Mouse (Mus musculus) MEL (cell line): Measurements from ENCODE around the gene Fto.

ENCODE experiments used
- CHD2 ChIP-seq: IDR thresholded peaks from 2 replicates; pipeline ENCODE4 v1.6.1; 2011; ENCODE audit warnings: low read length, improper control_type of control experiment
- CTCF ChIP-seq, 3 experiments: IDR thresholded peaks in 2 of 3; conservative IDR thresholded peaks in 1 of 3; 2 replicates each; pipeline ENCODE4 v1.5.1; 2011 to 2012; ENCODE audit warnings: low read length in 3 of 3, low read depth in 2 of 3, mild to moderate bottlenecking in 2 of 3, improper control_type of control experiment in 1 of 3, inconsistent platforms in 1 of 3, mixed read lengths in 1 of 3, moderate library complexity in 1 of 3; ENCODE audit not compliant: control insufficient read depth in 1 of 3, insufficient read depth in 1 of 3, poor library complexity in 1 of 3, severe bottlenecking in 1 of 3
- ELF1 ChIP-seq: IDR thresholded peaks from 2 replicates; pipeline ENCODE4 v1.6.1; 2014; ENCODE audit warnings: low read depth, mild to moderate bottlenecking, inconsistent platforms, low read length, improper control_type of control experiment, moderate library complexity
- EP300 ChIP-seq, 2 experiments: IDR thresholded peaks; 2 replicates each; pipeline ENCODE4 v1.6.1; 2011; ENCODE audit warnings: improper control_type of control experiment in 2 of 2, low read length in 2 of 2, low read depth in 1 of 2, mild to moderate bottlenecking in 1 of 2
- HCFC1 ChIP-seq: IDR thresholded peaks from 2 replicates; pipeline ENCODE4 v1.6.1; 2012; ENCODE audit warnings: low read depth, mild to moderate bottlenecking, inconsistent platforms, low read length, improper control_type of control experiment, moderate library complexity
- MAX ChIP-seq: IDR thresholded peaks from 2 replicates; pipeline ENCODE4 v1.6.1; 2011; ENCODE audit warnings: low read length, improper control_type of control experiment
- MXI1 ChIP-seq: IDR thresholded peaks from 2 replicates; pipeline ENCODE4 v1.6.1; 2011; ENCODE audit warnings: mild to moderate bottlenecking, low read depth, low read length, improper control_type of control experiment
- POLR2A ChIP-seq, 2 experiments: IDR thresholded peaks; 2 replicates each; pipeline ENCODE4 v1.6.1; 2011 to 2012; ENCODE audit warnings: low read length in 2 of 2, mild to moderate bottlenecking in 2 of 2, control low read depth in 1 of 2, improper control_type of control experiment in 1 of 2, low read depth in 1 of 2, moderate library complexity in 1 of 2; ENCODE audit not compliant: control insufficient read depth in 1 of 2, insufficient read depth in 1 of 2, poor library complexity in 1 of 2
- POLR2AphosphoS2 ChIP-seq: IDR thresholded peaks from 2 replicates; pipeline ENCODE4 v1.6.1; 2011; ENCODE audit warnings: low read length, improper control_type of control experiment
- USF1 ChIP-seq: IDR thresholded peaks from 2 replicates; pipeline ENCODE4 v1.6.1; 2014; ENCODE audit warnings: low read depth, mild to moderate bottlenecking, inconsistent platforms, low read length, improper control_type of control experiment, moderate library complexity
- USF2 ChIP-seq, 2 experiments: IDR thresholded peaks; 2 replicates each; pipeline ENCODE4 v1.6.1; 2011 to 2012; ENCODE audit warnings: improper control_type of control experiment in 2 of 2, low read length in 2 of 2, borderline replicate concordance in 1 of 2, inconsistent platforms in 1 of 2, low read depth in 1 of 2, mild to moderate bottlenecking in 1 of 2; ENCODE audit not compliant: insufficient read depth in 1 of 2

DNA sequence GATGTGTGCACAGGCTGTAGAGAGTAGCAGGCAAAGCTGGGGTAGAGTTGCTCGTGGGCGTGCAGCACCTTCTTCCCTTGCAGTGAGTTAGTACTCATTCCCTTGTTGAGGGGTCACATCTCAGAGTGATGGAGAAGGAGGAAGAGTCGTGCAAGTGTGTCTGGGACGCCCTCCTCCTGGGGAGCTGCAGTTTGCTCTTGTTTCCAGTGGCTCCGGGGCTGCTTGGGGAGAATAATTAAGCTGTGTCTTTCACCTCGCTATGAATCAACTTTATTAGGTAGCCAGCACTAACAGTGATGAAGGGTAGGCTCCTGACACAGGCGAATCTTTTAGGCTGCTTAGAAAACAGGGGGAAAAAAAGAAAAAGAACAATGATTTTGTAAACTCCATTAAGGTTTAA lies 203.1 kb downstream of the Fto start:
- TF ChIP-seq EP300 (IDR thresholded peaks at IDR 0.05; ENCODE audit: low read depth in 1 of 2, low read length in 2 of 2) (no peak), CTCF (IDR thresholded peaks at IDR 0.05 in 2 of 3, conservative IDR thresholded peaks at IDR 0.05 in 1 of 3; ENCODE audit: control insufficient read depth in 1 of 3, insufficient read depth in 1 of 3, low read depth in 2 of 3, low read length in 3 of 3, poor library complexity in 1 of 3, severe bottlenecking in 1 of 3) (no peak), ELF1 (no peak), USF2 (IDR thresholded peaks at IDR 0.05; ENCODE audit: borderline replicate concordance in 1 of 2, insufficient read depth in 1 of 2, low read depth in 1 of 2, low read length in 2 of 2) (no peak), USF1 (no peak), HCFC1 (no peak), POLR2A (IDR thresholded peaks at IDR 0.05; ENCODE audit: control insufficient read depth in 1 of 2, insufficient read depth in 1 of 2, low read depth in 1 of 2, low read length in 2 of 2, poor library complexity in 1 of 2) (no peak), POLR2AphosphoS2 (no peak), MXI1 (no peak), CHD2 (no peak), MAX (no peak)
